Mouse (Mus musculus) forebrain, embryonic 15.5 days (tissue): ENCODE data around the gene Slc25a11. TPM values are rescaled to one million over a fixed set of nuclear protein-coding genes. Genes with fewer than 3 reads are reported as not detected.

ENCODE experiments used
- ATAC-seq: fragments of 200-750 bp; cut with Nextera tagmentation; replicated peaks from 2 replicates; pipeline ENCODE4 v1.8.0; 2017; ENCODE audit warnings: mild to moderate bottlenecking, moderate TSS enrichment, moderate library complexity
- H3K27ac ChIP-seq: fragments of 300-500 bp; sonication (generic); replicated peaks from 2 replicates; pipeline ENCODE4 v1.5.1; 2015; ENCODE audit warnings: mild to moderate bottlenecking, inconsistent platforms
- H3K27me3 ChIP-seq: fragments of 300-500 bp; sonication (generic); 2 replicates; pipeline ENCODE4 v1.6.1; 2015; ENCODE audit warnings: inconsistent platforms
- H3K36me3 ChIP-seq: fragments of 300-500 bp; sonication (generic); 2 replicates; pipeline ENCODE4 v1.6.1; 2015; ENCODE audit warnings: mild to moderate bottlenecking, inconsistent platforms
- H3K4me1 ChIP-seq: fragments of 300-500 bp; sonication (generic); 2 replicates; pipeline ENCODE4 v1.6.1; 2015; ENCODE audit warnings: inconsistent platforms
- H3K4me2 ChIP-seq: fragments of 300-500 bp; sonication (generic); replicated peaks from 2 replicates; pipeline ENCODE4 v1.6.1; 2015; ENCODE audit warnings: mild to moderate bottlenecking, inconsistent platforms
- H3K4me3 ChIP-seq: fragments of 300-500 bp; sonication (generic); 2 replicates; pipeline ENCODE4 v1.5.1; 2015; ENCODE audit warnings: mild to moderate bottlenecking, inconsistent platforms
- H3K9ac ChIP-seq: fragments of 300-500 bp; sonication (generic); replicated peaks from 2 replicates; pipeline ENCODE4 v1.6.1; 2015; ENCODE audit warnings: mild to moderate bottlenecking, inconsistent platforms
- H3K9me3 ChIP-seq: fragments of 300-500 bp; sonication (generic); 2 replicates; pipeline ENCODE4 v1.6.1; 2016; ENCODE audit warnings: inconsistent platforms
- WGBS: fragments of 180-500 bp; shearing (Covaris S2); methylation state at CpG from one replicate; pipeline ENCODE4 v1.1.7; 2015; ENCODE audit warnings: mixed read lengths; 5-methylcytosine and 5-hydroxymethylcytosine counted together
- polyA plus RNA-seq: library from polyadenylated mRNA; unstranded; fragments of >200 nt; fragmentation: Nextera tagmentation; extraction: Ambion mirVana; gene quantifications from 2 replicates; pipeline ENCODE4 v1.2.1, GENCODE M21; 2015

Gene Slc25a11
- 167 and 168 TPM in 2 replicates for polyA plus RNA-seq

DNA sequence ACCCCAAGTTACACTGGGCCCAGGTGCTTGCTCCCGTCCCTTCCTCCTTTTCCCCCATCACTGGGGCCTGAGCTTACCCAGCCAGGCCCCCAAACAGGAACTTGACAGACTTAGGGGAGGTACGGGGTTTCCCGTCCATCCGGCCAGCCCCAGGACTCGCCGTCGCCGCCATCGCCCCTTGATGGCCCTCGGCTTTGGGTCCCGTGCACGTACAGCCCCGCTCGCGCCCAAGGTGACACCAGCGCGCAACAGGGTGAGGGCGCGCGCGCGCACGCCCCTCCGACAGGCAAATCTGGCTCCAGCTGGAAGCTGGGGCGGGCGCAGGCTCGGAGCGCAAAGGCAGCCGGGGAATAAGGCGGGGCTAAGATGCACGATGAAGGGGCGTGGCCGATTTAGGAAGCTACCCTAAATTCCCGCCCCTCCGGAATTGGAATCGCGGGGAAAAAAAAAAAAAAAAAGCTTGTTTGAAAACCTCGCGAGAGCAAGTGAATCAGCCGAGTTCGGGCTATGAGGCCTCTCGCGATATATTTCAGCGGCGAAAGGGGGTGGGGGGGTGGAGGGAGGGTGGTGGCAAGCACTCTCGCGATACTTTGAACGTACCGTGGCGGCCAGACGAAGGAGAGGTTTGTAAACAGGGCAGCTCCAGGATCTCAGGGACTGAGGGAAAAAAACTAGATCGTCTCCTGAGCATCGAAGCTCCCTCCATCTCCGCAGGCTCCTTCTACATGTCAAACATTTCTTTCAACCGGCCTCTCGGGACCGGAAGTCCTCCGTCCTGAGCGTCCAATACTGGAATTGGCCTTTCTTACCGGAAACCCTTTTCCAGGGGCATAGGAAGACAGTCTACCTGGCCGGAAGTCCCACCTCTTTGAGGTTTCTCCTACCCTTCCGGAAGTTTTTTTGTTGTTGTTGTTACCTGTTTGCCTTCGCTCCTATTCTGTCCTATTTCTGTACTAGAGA lies at the start of gene Slc25a11, which contains the start of gene Rnf167:
Gene Slc25a11, minus strand, starts transcription at position 789 of the 960 bp plus-strand sequence.
Gene Rnf167, plus strand, starts transcription at position 545 of the 960 bp plus-strand sequence.
- ATAC-seq: peak; percentile 93
- Histone ChIP-seq H3K4me3 (peak within 1 kb of the TSS; percentile 65), H3K9me3 (no peaks in the 10 kb centered on the region), H3K36me3 (peaks cover 49% of the 10 kb centered on the region), H3K9ac (peak within 1 kb of the TSS; percentile 87), H3K27me3 (no peaks in the 10 kb centered on the region), H3K27ac (peak within 1 kb of the TSS; percentile 98), H3K4me2 (peak within 1 kb of the TSS; percentile 94), H3K4me1 (peaks cover 41% of the 10 kb centered on the region)
- WGBS: under 1% methylated on average over 63 of the region's 63 CpGs

DNA sequence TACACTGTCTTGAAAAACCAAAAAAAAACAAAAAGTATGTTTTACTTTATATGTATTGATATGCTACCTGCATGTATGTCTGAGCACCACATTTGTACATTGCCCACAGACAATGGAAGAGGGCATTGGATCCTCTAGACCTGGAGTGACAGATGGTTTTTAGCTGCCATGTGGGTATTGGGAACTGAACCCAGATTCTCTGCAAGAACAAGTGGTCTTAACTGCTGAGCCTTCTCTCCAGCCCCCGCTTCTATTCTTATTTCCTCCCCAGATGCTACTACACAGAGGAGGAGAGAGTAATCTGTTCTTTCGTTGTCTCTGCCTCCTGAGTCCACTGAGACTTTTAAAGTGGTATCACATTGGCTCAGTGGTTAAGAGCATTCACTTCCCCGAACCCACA lies 46.2 kb upstream of the Slc25a11 start:
- Histone ChIP-seq H3K9me3 (no peaks in the 10 kb centered on the region), H3K4me2 (no peak overlapping the region), H3K27ac (no peak overlapping the region), H3K27me3 (no peaks in the 10 kb centered on the region), H3K4me3 (no peak overlapping the region), H3K36me3 (no peaks in the 10 kb centered on the region), H3K4me1 (peaks cover 5% of the 10 kb centered on the region), H3K9ac (no peak overlapping the region)
- WGBS: 70% methylated on average over 3 of the region's 3 CpGs
- ATAC-seq: no peak

DNA sequence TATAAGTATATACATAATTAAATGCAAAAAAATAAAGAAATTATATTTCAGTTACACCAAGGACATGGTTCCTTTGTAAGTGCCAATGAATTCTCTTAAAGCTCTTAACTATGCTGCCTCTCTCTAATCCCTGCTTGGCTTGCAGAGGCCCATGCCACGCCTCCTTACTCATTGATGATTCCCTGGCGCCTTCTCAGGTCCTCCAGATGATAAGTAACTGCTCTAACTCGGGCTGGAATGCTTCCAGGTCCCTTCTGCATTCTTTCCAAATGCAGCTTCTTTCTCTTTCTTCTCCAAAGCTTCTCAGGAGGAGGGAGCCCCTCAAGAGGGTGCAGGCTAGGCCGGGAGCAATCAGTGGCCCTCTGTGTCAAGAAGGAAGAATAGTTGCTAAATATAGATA lies 42.3 kb upstream of the Slc25a11 start:
- no peak overlapping the region for H3K4me2 ChIP-seq
- H3K4me1 ChIP-seq: peaks cover 22% of the 10 kb centered on the region
- H3K9ac ChIP-seq: no peak overlapping the region
- WGBS: 40% methylated on average over 4 of the region's 4 CpGs
- H3K4me3 ChIP-seq: no peak overlapping the region
- H3K27ac ChIP-seq: no peak overlapping the region
- no peak for ATAC-seq
- H3K36me3 ChIP-seq: peaks cover 6% of the 10 kb centered on the region; the same call in 1 of the 2 replicates
- H3K9me3 ChIP-seq: no peaks in the 10 kb centered on the region
- H3K27me3 ChIP-seq: no peaks in the 10 kb centered on the region

DNA sequence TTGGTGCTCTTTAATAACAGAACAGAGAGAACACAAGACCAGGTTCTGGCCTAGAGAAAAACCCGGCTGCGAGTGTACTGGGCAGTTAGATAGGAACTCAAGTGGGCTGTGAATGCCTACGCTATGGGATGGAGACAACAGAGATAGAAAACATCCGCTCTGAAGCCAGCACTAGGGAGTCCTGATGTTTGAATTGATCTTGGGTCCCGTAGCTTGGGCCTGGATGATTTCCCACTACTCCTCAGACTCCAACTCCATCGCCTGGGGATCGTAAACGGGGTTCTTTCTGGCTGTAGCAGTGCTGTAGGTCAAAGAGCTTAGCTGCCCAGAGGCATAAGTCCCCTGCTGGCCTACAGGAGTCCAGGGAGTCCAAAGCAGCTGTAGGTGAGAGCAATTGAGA lies 41.1 kb upstream of the Slc25a11 start:
- Histone ChIP-seq H3K36me3 (peaks cover 18% of the 10 kb centered on the region), H3K9me3 (no peaks in the 10 kb centered on the region), H3K27ac (peak overlapping the region; percentile 91), H3K4me2 (peak overlapping the region; percentile 85), H3K4me3 (peak overlapping the region; percentile 90), H3K9ac (peak overlapping the region; percentile 87), H3K4me1 (peaks cover 22% of the 10 kb centered on the region), H3K27me3 (no peaks in the 10 kb centered on the region)
- 11% methylated on average over 8 of the region's 8 CpGs for WGBS
- no peak for ATAC-seq

DNA sequence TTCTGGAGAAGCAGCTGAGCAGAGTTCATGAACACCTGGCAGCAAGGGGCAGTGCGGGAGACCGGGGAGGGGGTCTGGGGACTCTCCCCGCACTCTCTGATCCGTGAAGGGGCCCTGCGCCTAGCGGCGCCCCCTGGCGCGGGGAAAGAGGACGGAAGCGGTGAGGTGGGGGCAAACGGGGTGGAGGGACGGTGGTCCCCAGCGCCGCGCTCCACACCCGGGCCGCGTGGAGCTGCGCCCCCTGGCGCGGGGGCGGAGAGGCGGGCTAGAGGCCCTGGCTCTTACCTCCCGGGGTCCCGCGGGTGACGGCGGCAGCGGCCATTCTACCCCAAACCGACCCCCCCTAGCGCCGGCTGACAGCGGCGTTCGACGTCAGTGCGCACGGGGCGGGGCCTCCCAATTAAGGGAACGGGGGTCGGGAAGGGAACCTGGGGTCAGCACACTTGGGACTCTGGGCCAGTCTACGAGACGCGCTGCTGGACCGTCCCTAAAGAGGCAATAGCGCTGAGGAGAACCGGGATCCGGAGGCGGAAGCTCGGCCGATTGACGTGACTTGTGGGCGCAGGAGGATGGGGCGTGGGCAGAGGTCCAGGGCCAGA lies 40.4 kb upstream of the Slc25a11 start, which contains the start of gene Camta2:
Gene Camta2, minus strand, starts transcription at position 505 of the 599 bp plus-strand sequence.
- H3K4me1 ChIP-seq: peaks cover 25% of the 10 kb centered on the region
- under 1% methylated on average over 55 of the region's 55 CpGs for WGBS
- H3K4me2 ChIP-seq: peak within 1 kb of the TSS; percentile 85
- ATAC-seq: peak; percentile 86
- peak within 1 kb of the TSS; percentile 87 for H3K9ac ChIP-seq
- no peaks in the 10 kb centered on the region for H3K9me3 ChIP-seq
- H3K27me3 ChIP-seq: no peaks in the 10 kb centered on the region
- peak within 1 kb of the TSS; percentile 90 for H3K4me3 ChIP-seq
- H3K36me3 ChIP-seq: peaks cover 23% of the 10 kb centered on the region
- H3K27ac ChIP-seq: peak within 1 kb of the TSS; percentile 91

DNA sequence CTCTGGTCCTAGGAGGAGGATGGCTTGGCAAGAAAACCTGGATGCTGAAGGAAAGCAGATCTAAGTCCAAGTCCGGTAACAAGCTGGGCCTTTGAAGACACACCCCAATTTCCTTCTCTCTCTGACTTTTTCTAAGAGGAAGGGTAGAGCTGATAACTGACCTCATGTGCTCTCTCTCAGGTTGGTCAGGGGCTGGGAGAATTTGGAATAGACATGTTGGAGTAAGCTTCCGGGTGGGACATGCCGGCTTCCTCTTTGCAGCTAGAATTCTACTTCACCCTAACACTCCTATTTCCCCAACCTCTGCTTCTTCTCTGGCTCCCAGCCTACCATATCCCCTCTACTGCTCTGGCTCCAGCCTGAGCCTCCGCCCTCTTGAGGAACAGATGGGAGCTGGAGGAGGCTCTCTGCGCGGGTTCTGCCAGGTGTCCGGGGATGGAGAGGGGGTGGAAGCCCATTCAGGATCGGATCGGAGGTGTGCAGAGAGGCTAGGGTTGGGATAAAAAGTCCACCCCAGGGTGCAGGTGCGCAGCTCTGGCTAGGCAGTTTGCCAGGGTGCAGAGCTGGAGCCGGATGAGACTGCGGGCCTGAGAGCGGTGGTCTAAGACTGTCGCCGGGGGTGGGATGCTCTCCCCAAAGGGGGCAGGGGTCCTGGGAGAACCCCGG lies 39.8 kb upstream of the Slc25a11 start:
- no peaks in the 10 kb centered on the region for H3K9me3 ChIP-seq
- peak overlapping the region; percentile 85 for H3K4me2 ChIP-seq
- H3K27me3 ChIP-seq: no peaks in the 10 kb centered on the region
- H3K4me3 ChIP-seq: peak overlapping the region; percentile 90
- 5% methylated on average over 16 of the region's 16 CpGs for WGBS
- peaks cover 32% of the 10 kb centered on the region for H3K4me1 ChIP-seq
- H3K27ac ChIP-seq: peak overlapping the region; percentile 91
- peak overlapping the region; percentile 87 for H3K9ac ChIP-seq
- ATAC-seq: peak; percentile 77
- H3K36me3 ChIP-seq: peaks cover 25% of the 10 kb centered on the region

DNA sequence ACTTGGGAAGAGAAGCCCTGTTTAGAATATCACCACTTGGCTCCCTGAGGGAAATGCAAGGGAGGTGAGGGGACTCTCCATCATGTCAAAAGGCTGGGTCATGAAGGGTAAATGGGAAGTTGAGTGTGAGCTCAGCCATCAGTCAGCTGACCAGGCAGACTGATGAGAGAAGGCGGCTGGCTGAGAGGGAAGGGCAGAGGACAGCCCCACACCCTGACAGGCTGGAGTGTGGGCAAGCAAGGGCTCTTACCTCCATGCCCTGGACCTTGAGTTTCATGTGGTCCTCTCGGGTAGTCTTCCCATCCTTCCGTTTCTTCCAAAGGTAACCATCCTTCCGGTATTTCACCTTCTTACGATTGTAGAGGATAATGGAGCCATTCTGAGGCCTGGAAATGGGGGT lies 36.4 kb upstream of the Slc25a11 start:
- Histone ChIP-seq H3K4me2 (no peak overlapping the region), H3K4me1 (peaks cover 34% of the 10 kb centered on the region), H3K36me3 (peaks cover 43% of the 10 kb centered on the region), H3K27me3 (no peaks in the 10 kb centered on the region), H3K9me3 (no peaks in the 10 kb centered on the region), H3K27ac (no peak overlapping the region), H3K9ac (no peak overlapping the region), H3K4me3 (no peak overlapping the region)
- ATAC-seq: no peak
- WGBS: 93% methylated on average over 5 of the region's 5 CpGs

DNA sequence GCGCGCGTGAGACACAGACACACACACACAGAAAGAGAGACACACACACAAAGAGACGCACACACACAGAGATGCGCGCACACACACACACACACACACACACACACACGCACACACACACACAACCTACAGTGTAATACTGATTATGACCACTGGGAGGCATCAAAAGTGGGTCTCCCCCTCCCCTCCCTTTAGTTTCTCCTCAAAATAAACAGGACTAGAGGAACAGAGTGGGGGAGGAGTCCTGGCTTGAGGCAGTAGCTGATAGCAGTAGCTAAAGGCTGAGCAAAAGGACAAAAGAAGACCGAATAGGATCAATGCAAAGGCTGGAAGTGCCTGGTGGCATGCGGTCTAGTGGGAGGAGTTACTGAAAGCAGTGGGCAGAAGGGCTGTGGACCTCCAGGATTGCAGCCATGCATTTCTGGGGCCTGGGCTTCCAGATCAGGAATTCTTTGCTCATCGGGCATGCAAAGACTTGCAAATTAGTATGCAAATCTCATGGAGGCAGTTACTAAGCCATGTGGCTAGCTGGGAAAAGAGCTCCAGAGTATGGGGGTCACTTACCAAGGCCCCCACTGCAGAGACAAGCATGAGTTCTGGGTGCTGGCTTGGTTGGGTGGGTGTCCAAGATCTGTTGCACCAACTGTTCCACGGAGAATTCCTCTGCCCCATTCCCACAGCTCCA lies 34.8 kb upstream of the Slc25a11 start:
- 8% methylated on average over 11 of the region's 11 CpGs for WGBS
- peak overlapping the region; percentile 5 for H3K4me2 ChIP-seq
- H3K4me3 ChIP-seq: no peak overlapping the region
- H3K9ac ChIP-seq: peak overlapping the region; percentile 32; the same call in 1 of the 2 replicates
- peaks cover 26% of the 10 kb centered on the region for H3K4me1 ChIP-seq
- H3K27me3 ChIP-seq: no peaks in the 10 kb centered on the region
- peak; percentile 84 for ATAC-seq
- peaks cover 48% of the 10 kb centered on the region for H3K36me3 ChIP-seq
- H3K27ac ChIP-seq: peak overlapping the region; percentile 67
- no peaks in the 10 kb centered on the region for H3K9me3 ChIP-seq

DNA sequence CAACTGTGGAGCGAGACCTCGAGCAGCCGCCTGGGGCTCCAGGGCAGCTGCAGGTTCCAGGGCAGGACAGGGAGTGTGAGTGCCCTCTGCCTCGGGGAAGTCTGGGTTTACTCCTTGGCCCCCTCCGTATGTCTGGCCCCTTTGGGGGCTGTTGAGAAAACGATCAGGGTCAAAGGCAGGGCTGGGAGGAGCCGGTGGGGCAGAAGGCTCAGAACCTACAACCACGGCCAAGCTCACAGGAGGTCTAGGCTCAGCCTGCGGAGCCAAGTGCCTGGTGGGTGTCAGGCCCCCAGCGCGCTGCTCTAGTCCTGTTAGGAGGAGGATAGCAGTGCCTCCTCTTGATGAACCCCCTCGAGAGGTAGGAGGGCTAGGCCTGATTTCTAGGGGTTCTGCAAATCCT lies 33.9 kb upstream of the Slc25a11 start:
- H3K4me3 ChIP-seq: no peak overlapping the region
- 66% methylated on average over 12 of the region's 12 CpGs for WGBS
- peaks cover 56% of the 10 kb centered on the region for H3K36me3 ChIP-seq
- peak overlapping the region; percentile 32; the same call in 1 of the 2 replicates for H3K9ac ChIP-seq
- peak; percentile 14; the same call in 1 of the 2 replicates for ATAC-seq
- H3K4me1 ChIP-seq: peaks cover 17% of the 10 kb centered on the region
- H3K27ac ChIP-seq: 0 out of 2 replicates have a peak overlapping the region, but pooled peaks have one; percentile 50
- H3K27me3 ChIP-seq: no peaks in the 10 kb centered on the region
- no peak overlapping the region for H3K4me2 ChIP-seq
- no peaks in the 10 kb centered on the region for H3K9me3 ChIP-seq

DNA sequence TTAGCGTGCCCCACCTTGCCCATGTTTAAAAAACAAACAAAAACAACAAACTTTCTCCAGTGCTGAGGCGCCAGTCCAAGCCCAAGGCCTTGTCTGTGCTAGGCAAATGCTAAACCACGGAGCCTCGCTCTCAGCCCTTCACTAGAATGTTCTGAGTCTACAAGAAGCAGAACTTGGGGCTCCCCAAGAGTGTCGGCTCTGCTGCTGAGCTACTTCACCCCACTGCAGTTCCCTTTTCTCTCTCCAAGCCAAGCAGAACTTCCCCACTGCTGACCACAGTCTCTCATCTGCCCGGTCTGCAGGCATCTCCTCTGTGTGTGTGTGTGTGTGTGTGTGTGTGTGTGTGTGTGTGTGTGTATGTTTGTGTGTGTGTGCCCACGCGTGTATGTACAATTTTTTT lies 32.6 kb upstream of the Slc25a11 start:
- ATAC-seq: no peak
- Histone ChIP-seq H3K9me3 (no peaks in the 10 kb centered on the region), H3K4me1 (peaks cover 16% of the 10 kb centered on the region), H3K4me3 (no peak overlapping the region), H3K4me2 (no peak overlapping the region), H3K27ac (no peak overlapping the region), H3K27me3 (no peaks in the 10 kb centered on the region), H3K9ac (no peak overlapping the region), H3K36me3 (peaks cover 64% of the 10 kb centered on the region)
- WGBS: 92% methylated on average over 8 of the region's 8 CpGs

DNA sequence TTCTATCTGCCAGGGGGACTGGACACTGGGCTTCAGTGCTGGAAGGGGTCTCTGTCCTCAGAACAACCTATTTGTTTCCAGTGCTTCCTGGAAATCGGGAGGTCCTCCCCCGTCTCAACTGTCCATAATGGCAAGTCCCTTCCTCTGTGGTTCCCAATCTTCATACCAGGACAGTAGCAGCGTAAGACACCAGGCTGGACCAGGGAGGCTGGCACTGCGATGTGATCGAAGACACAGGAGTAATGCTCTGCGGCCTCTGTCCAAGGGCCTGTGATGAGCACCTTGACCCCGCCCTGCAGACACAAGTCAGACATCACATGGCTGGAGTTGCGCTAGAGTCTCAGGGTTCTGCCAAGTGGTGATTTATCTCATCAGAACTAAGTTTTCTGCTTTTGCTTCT lies 32.1 kb upstream of the Slc25a11 start:
- no peak for ATAC-seq
- no peaks in the 10 kb centered on the region for H3K27me3 ChIP-seq
- H3K9me3 ChIP-seq: no peaks in the 10 kb centered on the region
- no peak overlapping the region for H3K4me2 ChIP-seq
- no peak overlapping the region for H3K9ac ChIP-seq
- H3K27ac ChIP-seq: no peak overlapping the region
- peaks cover 60% of the 10 kb centered on the region for H3K36me3 ChIP-seq
- no peak overlapping the region for H3K4me3 ChIP-seq
- peaks cover 16% of the 10 kb centered on the region for H3K4me1 ChIP-seq
- 97% methylated on average over 8 of the region's 8 CpGs for WGBS
